Mouse (Mus musculus): ENCODE data around the gene Cd99l2.

DNA sequence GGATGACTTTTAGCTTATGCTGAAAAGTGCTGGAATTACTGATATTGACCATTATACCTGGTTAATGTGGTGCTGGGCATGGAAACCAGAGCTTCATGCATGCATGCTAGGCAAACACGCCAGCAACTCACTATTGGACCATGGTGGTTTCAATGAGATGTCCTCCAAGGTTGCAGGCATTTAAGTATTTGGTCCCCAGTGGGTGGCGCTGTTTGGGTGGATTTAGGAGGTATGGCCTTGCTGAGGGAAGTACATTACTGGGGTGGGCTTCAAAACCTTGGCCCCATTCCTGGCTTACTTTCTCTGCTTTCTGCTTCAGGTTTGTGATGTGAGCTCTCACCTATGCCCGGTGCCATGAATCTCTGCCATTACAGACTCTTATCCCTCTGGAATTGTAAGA lies 40.0 kb upstream of the Cd99l2 start:
- TF ChIP-seq MAFK (IDR thresholded peaks at IDR 0.05; ENCODE audit: insufficient read depth, low read depth, low read length) (no peak), ZNF384 (IDR thresholded peaks at IDR 0.05; ENCODE audit: low read depth, low read length) (no peak), HCFC1 (IDR thresholded peaks at IDR 0.05; ENCODE audit: borderline replicate concordance, insufficient read depth, low read length) (no peak), CHD2 (IDR thresholded peaks at IDR 0.05; ENCODE audit: low read depth, low read length) (no peak), ZC3H11A (IDR thresholded peaks at IDR 0.05; ENCODE audit: borderline replicate concordance, low read depth, low read length) (no peak)

Data from ES-E14 (cell line).